Mouse (Mus musculus) spleen, postnatal 10 days (tissue): Measurements from ENCODE around the gene Prr7.

Experiments used
- DNase-seq, 2 experiments: peaks; one replicate each; pipeline ENCODE4 v3.0.0; 2021 to 2022; ENCODE audit warnings: low spot score in 2 of 2

Gene Prr7

DNA sequence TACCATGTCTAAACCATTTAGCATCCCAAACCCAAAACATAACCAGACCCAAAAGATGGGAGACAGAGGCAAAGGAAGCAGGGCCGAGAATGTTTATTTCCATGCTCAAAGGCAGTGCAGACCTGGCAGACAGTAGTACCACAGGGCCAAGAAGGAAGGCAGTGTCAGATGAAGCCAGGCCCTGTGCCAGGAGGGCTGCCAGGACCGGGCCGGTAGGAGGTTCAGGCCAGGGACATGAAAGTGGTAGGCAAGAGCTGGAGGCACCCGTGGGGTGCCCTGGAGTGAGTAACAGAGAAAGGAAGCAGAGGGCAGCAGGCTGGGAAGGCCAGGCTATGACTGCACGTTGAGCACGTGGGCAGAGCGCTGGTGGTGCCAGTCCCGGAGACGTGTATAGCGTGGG, 42.6 kb downstream of the Prr7 start:
- DNase-seq: no peak

DNA sequence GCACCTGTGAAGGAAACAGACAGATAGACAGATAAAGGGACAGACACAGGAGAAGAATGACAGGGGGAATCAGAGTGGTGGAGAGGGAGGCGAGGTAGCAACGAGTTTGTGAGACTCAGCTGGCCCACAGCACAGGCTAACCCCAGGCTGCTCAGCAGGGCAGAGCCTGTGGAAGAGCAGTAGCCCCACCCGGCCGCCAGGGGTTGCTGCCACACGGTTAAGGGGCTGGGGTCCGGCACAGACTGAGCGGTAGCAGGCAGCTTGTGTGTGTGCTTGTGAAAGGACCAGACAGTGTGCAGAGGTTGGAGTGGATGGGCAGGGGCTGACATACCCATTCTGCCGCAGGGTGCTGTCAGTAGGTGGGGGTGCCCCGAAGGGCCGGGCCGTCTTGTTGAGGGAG, 43.8 kb downstream of the Prr7 start:
- no peak for DNase-seq

DNA sequence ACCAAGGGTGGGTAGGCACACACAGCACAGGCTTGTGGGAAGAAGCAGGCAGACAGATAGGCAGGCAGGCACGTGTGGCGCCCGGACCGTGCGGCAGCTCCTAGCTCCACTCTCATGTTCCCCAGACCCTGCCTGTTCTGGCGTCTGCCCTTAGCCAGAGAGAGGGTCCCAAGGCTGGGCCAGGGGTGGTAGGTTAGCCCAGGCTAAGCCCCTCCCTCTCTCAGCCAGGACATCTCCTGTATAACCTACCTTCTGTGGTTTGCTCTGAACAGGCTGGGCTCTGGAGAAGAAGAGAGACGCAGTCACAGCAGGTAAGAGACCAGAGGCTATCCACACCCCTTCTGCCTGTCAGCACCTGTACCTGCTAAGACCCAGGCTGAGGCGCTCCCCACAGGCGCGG, 44.5 kb downstream of the Prr7 start:
- no peak for DNase-seq

DNA sequence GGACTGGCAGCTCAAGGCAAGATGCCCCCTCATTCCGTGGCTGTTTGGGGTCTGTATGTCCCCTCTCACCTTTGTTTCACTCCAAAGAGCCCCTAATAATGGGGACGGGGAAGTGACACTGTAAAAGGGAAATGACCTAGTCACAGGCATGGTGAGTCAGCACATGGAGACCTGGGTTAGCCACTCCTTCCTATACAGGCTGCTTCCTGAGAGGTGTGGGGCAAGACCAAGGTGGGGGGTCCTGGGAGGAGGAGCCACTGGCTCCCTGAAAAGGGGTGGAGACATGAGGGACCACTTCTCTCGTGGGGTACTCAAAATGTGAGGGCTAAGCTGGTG, 46.2 kb downstream of the Prr7 start:
- DNase-seq: no peak

DNA sequence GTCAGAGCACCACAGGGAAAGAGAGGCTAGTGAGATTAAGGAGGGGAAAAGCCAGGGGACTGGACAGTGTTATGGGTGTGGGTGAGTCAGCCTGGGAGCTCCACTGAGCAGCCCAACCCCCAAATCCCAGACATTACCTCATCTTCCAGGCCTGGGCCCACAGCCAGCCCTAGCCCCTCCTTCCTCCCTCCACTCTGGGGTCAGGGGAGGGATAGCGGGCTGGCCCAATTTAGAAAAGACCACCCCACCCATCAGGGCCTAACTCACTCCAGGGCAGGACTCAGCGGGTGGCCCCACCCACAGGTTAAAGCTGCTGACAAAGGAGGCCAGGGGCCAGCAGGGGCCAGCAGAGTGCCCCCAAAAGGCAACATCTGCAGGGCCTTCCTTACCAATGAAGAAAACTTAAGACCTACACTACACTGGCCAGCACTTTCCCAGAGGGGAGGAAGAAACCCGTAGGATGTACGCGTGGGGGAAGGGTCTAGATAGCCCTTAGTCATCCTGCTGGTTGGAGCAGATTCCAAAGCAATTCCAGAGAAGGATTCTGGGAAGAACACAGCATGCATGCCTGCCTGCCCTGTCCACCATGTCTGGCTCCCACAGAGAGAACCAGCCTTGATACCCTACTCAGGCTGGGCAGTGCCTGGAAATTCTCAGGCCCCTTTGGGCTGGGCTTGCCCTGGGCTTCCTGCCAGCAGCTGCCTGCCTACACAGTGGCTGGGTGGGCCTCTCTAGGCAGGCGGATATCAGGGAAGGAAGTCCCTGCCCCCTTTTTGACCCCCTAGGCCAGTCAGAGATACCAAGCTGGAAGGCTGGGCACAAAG, 46.8 kb downstream of the Prr7 start:
- no peak for DNase-seq

DNA sequence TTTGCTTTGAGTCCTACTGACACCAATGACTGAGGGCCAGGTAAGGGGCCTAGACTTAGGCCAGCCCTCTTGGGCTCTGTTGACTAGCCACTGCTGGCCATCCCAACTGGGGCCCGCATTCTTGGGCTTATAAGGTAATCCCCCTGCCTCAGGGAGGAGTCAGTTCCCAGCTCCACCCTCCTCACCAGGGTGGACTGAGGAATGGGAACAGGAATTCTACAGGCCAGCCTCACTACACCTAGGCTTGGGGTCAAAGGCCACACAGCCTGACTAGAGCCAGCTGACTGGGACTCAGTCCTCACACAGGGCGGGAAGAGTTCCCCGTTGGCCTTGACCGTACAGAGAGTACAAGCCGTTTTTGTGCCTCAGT, 47.4 kb downstream of the Prr7 start:
- DNase-seq: no peak

DNA sequence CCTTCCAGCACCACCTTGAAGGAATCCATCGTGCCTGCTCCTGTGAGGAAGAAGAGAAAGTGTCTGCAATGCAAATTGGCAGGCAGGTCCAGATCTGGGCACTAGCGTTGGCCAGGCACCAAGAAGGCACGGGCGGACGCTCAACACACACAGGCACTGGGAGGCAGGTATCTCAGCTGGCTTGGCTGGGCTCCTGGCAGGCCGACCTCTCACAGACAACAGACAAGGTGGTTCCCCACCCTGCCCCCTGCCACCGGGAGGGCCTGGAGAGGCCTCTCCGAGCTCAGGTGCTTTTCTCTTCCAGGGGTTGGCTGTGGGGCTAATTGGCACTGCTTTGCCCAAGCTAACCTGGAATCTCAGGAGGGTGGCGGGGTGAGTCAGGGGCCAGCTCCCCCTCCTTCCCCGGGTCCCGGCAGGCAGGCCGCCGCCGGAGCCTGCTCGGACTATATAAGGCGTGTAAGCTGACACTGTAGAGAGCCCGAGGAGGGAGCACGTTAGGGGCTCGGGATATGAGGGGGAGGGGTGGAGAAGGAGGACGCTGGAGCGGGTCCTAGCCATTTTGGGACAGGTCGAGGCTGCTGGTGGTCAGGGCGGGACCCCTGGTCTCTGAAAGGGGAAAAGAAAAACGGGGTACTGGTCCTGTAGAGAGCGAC, 48.4 kb downstream of the Prr7 start:
- DNase-seq: peak; percentile 48 to 54

DNA sequence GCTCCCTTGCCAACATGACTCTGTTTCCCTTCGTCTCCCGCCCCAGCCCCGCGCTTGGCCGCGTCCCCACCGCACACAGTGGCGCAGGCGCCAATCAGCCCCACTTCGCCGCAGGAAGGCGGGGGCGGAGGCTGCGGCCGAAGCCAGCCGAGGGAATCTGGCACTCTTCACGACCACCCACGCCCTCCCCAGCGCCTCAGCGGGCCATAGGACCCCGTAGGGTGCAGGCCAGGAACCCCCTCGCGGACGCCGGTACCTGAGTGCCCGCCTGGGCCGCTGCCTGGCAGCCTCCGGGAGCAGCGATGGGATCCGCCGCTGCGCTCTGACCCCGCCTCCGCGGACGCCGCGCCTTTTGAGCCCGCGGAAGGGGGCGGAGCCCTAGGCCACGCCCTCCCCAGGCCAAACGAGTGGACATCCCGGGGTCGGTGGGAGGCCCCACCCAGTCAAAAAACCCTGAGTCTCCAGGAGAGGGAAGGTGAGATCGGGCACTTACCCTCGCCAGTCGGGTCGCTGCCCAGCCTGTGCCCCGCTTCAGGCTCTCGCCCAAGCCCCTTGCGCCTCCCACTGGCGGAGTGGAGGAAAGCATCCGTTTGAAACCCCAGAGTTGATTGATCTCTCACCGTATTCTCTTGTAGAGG, 49.2 kb downstream of the Prr7 start, which contains the start of gene Pdlim7:
Pdlim7 (minus strand) TSS at position 566 of the 638 bp plus-strand sequence.
- DNase-seq: peak; percentile 90 to 95

DNA sequence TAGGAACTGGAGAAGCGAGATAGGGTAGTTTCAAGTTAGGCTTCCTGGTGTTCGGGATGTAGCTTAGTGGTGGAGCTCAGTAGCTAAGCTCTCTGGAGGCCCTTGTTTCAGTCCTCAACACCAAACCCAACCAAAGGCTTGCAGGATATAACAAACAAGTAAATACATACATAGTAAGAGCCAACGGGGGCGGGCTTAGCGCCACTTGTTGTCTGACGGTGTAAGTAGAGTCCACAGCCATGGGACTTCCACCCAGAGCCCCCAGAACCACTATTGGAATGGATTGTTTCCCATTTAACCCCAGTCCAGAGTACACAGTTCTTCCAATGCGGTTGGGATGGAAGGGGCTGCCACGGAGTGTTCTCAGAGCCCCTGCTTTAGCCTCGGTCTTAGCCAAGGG, 49.8 kb downstream of the Prr7 start:
- no peak for DNase-seq

DNA sequence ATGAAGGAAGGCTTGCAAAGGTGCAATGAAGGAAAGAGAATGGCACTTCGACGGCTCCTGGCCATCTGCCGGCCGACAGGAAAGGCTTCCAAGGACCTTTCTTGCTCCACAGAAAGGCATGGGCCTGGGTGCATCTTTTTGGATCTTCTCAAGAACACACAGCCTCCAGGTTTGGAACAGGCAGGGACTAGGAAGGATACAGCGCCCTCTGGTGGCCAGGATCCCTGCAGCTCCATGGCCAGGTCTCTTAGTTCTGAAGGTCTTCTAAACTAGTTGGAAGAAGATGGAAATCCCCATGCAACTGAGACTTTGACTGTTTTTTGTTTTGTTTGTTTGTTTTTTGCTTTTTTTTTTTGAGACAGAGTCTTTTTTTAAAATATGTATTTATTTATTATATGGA, 52.9 kb downstream of the Prr7 start:
- DNase-seq: peak; percentile 84 to 93

DNA sequence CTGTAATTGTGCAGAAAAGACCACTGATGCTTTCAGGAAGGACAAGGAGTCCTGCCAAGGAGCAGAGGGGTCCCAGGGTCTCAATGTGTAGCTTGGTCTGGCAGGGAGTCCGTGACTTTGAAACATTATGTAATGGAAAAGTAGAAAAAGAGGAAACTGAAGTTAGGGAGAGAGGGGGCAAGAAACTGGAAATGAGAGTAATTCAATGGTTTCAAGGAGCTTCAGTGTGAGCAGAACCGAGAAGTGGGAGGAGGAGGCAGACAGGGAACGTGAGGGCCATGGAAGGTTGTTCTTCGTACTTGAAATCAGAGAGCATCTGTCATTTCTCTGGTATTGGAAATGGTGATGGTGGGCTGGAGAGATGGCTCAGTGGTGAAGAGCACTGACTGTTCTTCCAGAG, 55.5 kb downstream of the Prr7 start:
- no peak for DNase-seq

DNA sequence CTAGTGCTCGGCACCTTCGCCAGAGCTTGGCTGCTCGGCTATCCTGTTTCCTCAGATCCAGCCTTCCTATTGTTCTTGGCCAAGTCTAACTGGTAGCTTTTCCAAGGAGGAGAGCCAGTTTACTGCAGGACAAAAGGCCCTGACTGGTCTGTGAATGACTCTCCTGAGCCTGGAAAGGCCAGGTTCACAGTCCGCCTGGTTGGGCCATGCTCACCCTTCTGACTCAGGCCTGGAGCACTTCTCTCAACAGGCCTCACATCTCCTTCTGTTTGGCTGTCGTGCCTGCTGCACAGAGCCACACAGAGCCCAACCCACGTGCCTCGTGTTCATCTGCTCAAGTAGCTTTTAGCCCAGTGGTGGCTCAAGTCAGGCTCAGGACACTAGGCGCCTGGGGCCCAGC, 58.7 kb downstream of the Prr7 start:
- no peak for DNase-seq
